Mouse (Mus musculus) MEL (cell line): ENCODE results near the gene Vsig1. TPM values are rescaled to one million over a fixed set of nuclear protein-coding genes. Genes with fewer than 3 reads are reported as not detected.

Experiments used
- DNase-seq: peaks from one replicate; pipeline ENCODE4 v3.0.0; 2011; ENCODE audit warnings: low read depth, low spot score
- H3K27ac ChIP-seq: 2 replicates; pipeline ENCODE4 v1.5.1; 2012; ENCODE audit warnings: low read depth, mild to moderate bottlenecking, control low read depth, low read length, moderate library complexity; ENCODE audit not compliant: control insufficient read depth
- H3K27me3 ChIP-seq, 2 experiments: fragments of 150-350 bp in 1 of 2; sonication (generic) in 1 of 2; 2 replicates each; pipeline ENCODE4 v1.6.1; 2012; ENCODE audit warnings: low read length in 2 of 2, mild to moderate bottlenecking in 2 of 2, improper control_type of control experiment in 1 of 2, moderate library complexity in 1 of 2; ENCODE audit not compliant: insufficient read depth in 2 of 2, control insufficient read depth in 1 of 2
- H3K36me3 ChIP-seq, 2 experiments: 2 replicates each; pipeline ENCODE4 v1.6.1; 2012 to 2014; ENCODE audit warnings: low read length in 2 of 2, improper control_type of control experiment in 1 of 2, inconsistent platforms in 1 of 2, mild to moderate bottlenecking in 1 of 2; ENCODE audit not compliant: insufficient read depth in 2 of 2, control insufficient read depth in 1 of 2
- H3K4me1 ChIP-seq, 2 experiments: fragments of 150-350 bp in 1 of 2; sonication (generic) in 1 of 2; 2 replicates each; pipeline ENCODE4 v1.6.1; 2012; ENCODE audit warnings: low read length in 2 of 2, improper control_type of control experiment in 1 of 2, mild to moderate bottlenecking in 1 of 2; ENCODE audit not compliant: insufficient read depth in 2 of 2, control insufficient read depth in 1 of 2
- H3K4me3 ChIP-seq, 2 experiments: fragments of 150-350 bp in 1 of 2; sonication (generic) in 1 of 2; 2 replicates each; pipeline ENCODE4 v1.5.1; 2012; ENCODE audit warnings: low read depth in 2 of 2, low read length in 2 of 2, mild to moderate bottlenecking in 2 of 2, moderate library complexity in 2 of 2, control low read depth in 1 of 2, improper control_type of control experiment in 1 of 2; ENCODE audit not compliant: control insufficient read depth in 1 of 2, insufficient read depth in 1 of 2
- H3K79me2 ChIP-seq: 2 replicates; pipeline ENCODE4 v1.6.1; 2012; ENCODE audit warnings: mild to moderate bottlenecking, low read length, moderate library complexity; ENCODE audit not compliant: control insufficient read depth, poor library complexity, insufficient read depth
- H3K9ac ChIP-seq: 2 replicates; pipeline ENCODE4 v1.6.1; 2012; ENCODE audit warnings: low read depth, mild to moderate bottlenecking, control low read depth, low read length, moderate library complexity; ENCODE audit not compliant: control insufficient read depth, poor library complexity, severe bottlenecking
- H3K9me3 ChIP-seq: fragments of 150-350 bp; sonication (generic); replicated peaks from 2 replicates; pipeline ENCODE4 v1.6.1; 2012; ENCODE audit warnings: mild to moderate bottlenecking, low read length, improper control_type of control experiment, moderate library complexity; ENCODE audit not compliant: insufficient read depth
- BHLHE40 ChIP-seq: IDR thresholded peaks from 2 replicates; pipeline ENCODE4 v1.6.1; 2012; ENCODE audit warnings: low read depth, mild to moderate bottlenecking, inconsistent platforms, low read length, improper control_type of control experiment, borderline replicate concordance
- CHD1 ChIP-seq: IDR thresholded peaks from 2 replicates; pipeline ENCODE4 v1.6.1; 2012; ENCODE audit warnings: low read depth, mild to moderate bottlenecking, inconsistent platforms, low read length, improper control_type of control experiment
- CTCF ChIP-seq, 3 experiments: IDR thresholded peaks in 2 of 3; conservative IDR thresholded peaks in 1 of 3; 2 replicates each; pipeline ENCODE4 v1.5.1; 2011 to 2012; ENCODE audit warnings: low read length in 3 of 3, low read depth in 2 of 3, mild to moderate bottlenecking in 2 of 3, improper control_type of control experiment in 1 of 3, inconsistent platforms in 1 of 3, mixed read lengths in 1 of 3, moderate library complexity in 1 of 3; ENCODE audit not compliant: control insufficient read depth in 1 of 3, insufficient read depth in 1 of 3, poor library complexity in 1 of 3, severe bottlenecking in 1 of 3
- E2F4 ChIP-seq: IDR thresholded peaks from 2 replicates; pipeline ENCODE4 v1.6.1; 2011; ENCODE audit warnings: low read depth, low read length, improper control_type of control experiment, borderline replicate concordance
- EP300 ChIP-seq, 2 experiments: IDR thresholded peaks; 2 replicates each; pipeline ENCODE4 v1.6.1; 2011; ENCODE audit warnings: improper control_type of control experiment in 2 of 2, low read length in 2 of 2, low read depth in 1 of 2, mild to moderate bottlenecking in 1 of 2
- ETS1 ChIP-seq: IDR thresholded peaks from 2 replicates; pipeline ENCODE4 v1.6.1; 2012; ENCODE audit warnings: low read depth, mild to moderate bottlenecking, inconsistent platforms, low read length, improper control_type of control experiment, moderate library complexity
- GABPA ChIP-seq: IDR thresholded peaks from 2 replicates; pipeline ENCODE4 v1.6.1; 2012; ENCODE audit warnings: low read depth, mild to moderate bottlenecking, inconsistent platforms, low read length, improper control_type of control experiment, moderate library complexity
- GATA1 ChIP-seq: IDR thresholded peaks from 2 replicates; pipeline ENCODE4 v1.6.1; 2011; ENCODE audit warnings: low read depth, low read length, improper control_type of control experiment
- HCFC1 ChIP-seq: IDR thresholded peaks from 2 replicates; pipeline ENCODE4 v1.6.1; 2012; ENCODE audit warnings: low read depth, mild to moderate bottlenecking, inconsistent platforms, low read length, improper control_type of control experiment, moderate library complexity
- MAFK ChIP-seq: IDR thresholded peaks from 2 replicates; pipeline ENCODE4 v1.6.1; 2011; ENCODE audit warnings: low read depth, mild to moderate bottlenecking, low read length, improper control_type of control experiment, borderline replicate concordance
- MAX ChIP-seq: IDR thresholded peaks from 2 replicates; pipeline ENCODE4 v1.6.1; 2011; ENCODE audit warnings: low read length, improper control_type of control experiment
- MAZ ChIP-seq: IDR thresholded peaks from 2 replicates; pipeline ENCODE4 v1.6.1; 2012; ENCODE audit warnings: low read depth, mild to moderate bottlenecking, inconsistent platforms, low read length, improper control_type of control experiment
- MEF2A ChIP-seq: IDR thresholded peaks from 2 replicates; pipeline ENCODE4 v1.6.1; 2014; ENCODE audit warnings: low read depth, mild to moderate bottlenecking, inconsistent platforms, low read length, improper control_type of control experiment; ENCODE audit not compliant: poor library complexity, insufficient replicate concordance, severe bottlenecking; ENCODE audit errors: extremely low read depth
- MYB ChIP-seq: IDR thresholded peaks from 2 replicates; pipeline ENCODE4 v1.6.1; 2011; ENCODE audit warnings: mild to moderate bottlenecking, low read depth, low read length, improper control_type of control experiment
- MYC ChIP-seq: IDR thresholded peaks from 2 replicates; pipeline ENCODE4 v1.6.1; 2011; ENCODE audit warnings: low read depth, mild to moderate bottlenecking, low read length, improper control_type of control experiment, moderate library complexity
- NRF1 ChIP-seq: IDR thresholded peaks from 2 replicates; pipeline ENCODE4 v1.6.1; 2014; ENCODE audit warnings: low read depth, mild to moderate bottlenecking, inconsistent platforms, low read length, improper control_type of control experiment, moderate library complexity; ENCODE audit not compliant: poor library complexity, insufficient read depth, severe bottlenecking
- POLR2AphosphoS2 ChIP-seq: IDR thresholded peaks from 2 replicates; pipeline ENCODE4 v1.6.1; 2011; ENCODE audit warnings: low read length, improper control_type of control experiment
- POLR2AphosphoS5 ChIP-seq: IDR thresholded peaks from 2 replicates; pipeline ENCODE4 v1.6.1; 2012; ENCODE audit warnings: low read depth, borderline replicate concordance, mild to moderate bottlenecking, inconsistent platforms, low read length, moderate library complexity, mixed read lengths
- TAL1 ChIP-seq: IDR thresholded peaks from 2 replicates; pipeline ENCODE4 v1.6.1; 2012; ENCODE audit warnings: mild to moderate bottlenecking, inconsistent platforms, low read length, moderate library complexity, mixed read lengths
- TCF12 ChIP-seq: IDR thresholded peaks from 2 replicates; pipeline ENCODE4 v1.6.1; 2014; ENCODE audit warnings: low read depth, mild to moderate bottlenecking, inconsistent platforms, low read length, improper control_type of control experiment, moderate library complexity
- UBTF ChIP-seq: IDR thresholded peaks from 2 replicates; pipeline ENCODE4 v1.6.1; 2012; ENCODE audit warnings: low read depth, mild to moderate bottlenecking, inconsistent platforms, low read length, improper control_type of control experiment, moderate library complexity, borderline replicate concordance; ENCODE audit not compliant: insufficient read depth
- ZC3H11A ChIP-seq: IDR thresholded peaks from 2 replicates; pipeline ENCODE4 v1.6.1; 2012; ENCODE audit warnings: low read depth, mild to moderate bottlenecking, inconsistent platforms, low read length, improper control_type of control experiment
- ZMIZ1 ChIP-seq: IDR thresholded peaks from 2 replicates; pipeline ENCODE4 v1.6.1; 2012; ENCODE audit warnings: low read depth, mild to moderate bottlenecking, inconsistent platforms, low read length, improper control_type of control experiment, moderate library complexity
- ZNF384 ChIP-seq: IDR thresholded peaks from 2 replicates; pipeline ENCODE4 v1.6.1; 2012; ENCODE audit warnings: low read depth, mild to moderate bottlenecking, inconsistent platforms, low read length, improper control_type of control experiment
- polyA plus RNA-seq, 2 experiments: library from polyadenylated mRNA; stranded (reverse) in 1 of 2; unstranded in 1 of 2; fragments of >175 nt in 1 of 2; fragments of >200 nt in 1 of 2; gene quantifications; 2 replicates each; pipeline versions ENCODE4 v1.2.1 to v1.2.4; 2012; ENCODE audit warnings: low replicate concordance in 2 of 2, low read depth in 1 of 2; ENCODE audit not compliant: insufficient read length in 2 of 2, insufficient read depth in 1 of 2, missing spikeins in 1 of 2
- total RNA-seq: library from RNA; depleted of rRNA; stranded (reverse); fragments of 300-350 nt; gene quantifications from 2 replicates; pipeline ENCODE4 v1.2.3, GENCODE M21; 2012; rRNA removed

The Vsig1 gene
- total RNA-seq (not detected in 2 replicates), polyA plus RNA-seq (not detected)

DNA sequence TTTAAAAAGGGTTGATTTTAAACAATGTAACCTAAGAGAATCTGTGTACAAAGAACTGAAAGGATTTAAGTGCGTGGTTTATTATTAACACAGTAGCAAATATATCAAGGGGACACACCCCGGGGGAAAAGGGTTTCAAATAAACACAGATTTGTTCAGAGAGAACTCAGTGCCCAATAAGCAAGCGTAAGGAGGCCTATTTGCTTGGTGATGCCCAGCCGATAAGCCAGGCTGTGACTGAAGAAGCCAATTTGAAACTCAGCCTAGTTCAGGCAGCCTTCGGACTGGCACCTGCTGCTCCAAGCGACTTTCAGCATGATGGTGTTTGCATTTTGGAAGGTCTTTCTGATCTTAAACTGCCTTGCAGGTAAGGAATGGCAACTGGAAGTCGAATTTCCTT is at the start of gene Vsig1:
Gene Vsig1 (plus strand): TSS at position 249 of the 400 bp plus-strand sequence.
- H3K36me3 ChIP-seq, result no peaks in the 10 kb centered on the region
- TF ChIP-seq GABPA (no peak), MAZ (no peak), MAFK (no peak), NRF1 (no peak), MYC (no peak), TCF12 (no peak), BHLHE40 (no peak), ZNF384 (no peak), MAX (no peak), CTCF (IDR thresholded peaks at IDR 0.05 in 2 of 3, conservative IDR thresholded peaks at IDR 0.05 in 1 of 3; ENCODE audit: control insufficient read depth in 1 of 3, insufficient read depth in 1 of 3, low read depth in 2 of 3, low read length in 3 of 3, poor library complexity in 1 of 3, severe bottlenecking in 1 of 3) (no peak)
- TF ChIP-seq, all 39 proteins: peak for 0
- Histone ChIP-seq H3K4me1 (no peaks in the 10 kb centered on the region), H3K9me3 (no peaks in the 10 kb centered on the region), H3K27ac (no peak within 1 kb of the TSS), H3K79me2 (no peaks in the 10 kb centered on the region), H3K9ac (no peak within 1 kb of the TSS), H3K27me3 (peaks cover 6 to 42% of the 10 kb centered on the region in 2 experiments), H3K4me3 (no peak within 1 kb of the TSS)
- DNase-seq, result no peak

DNA sequence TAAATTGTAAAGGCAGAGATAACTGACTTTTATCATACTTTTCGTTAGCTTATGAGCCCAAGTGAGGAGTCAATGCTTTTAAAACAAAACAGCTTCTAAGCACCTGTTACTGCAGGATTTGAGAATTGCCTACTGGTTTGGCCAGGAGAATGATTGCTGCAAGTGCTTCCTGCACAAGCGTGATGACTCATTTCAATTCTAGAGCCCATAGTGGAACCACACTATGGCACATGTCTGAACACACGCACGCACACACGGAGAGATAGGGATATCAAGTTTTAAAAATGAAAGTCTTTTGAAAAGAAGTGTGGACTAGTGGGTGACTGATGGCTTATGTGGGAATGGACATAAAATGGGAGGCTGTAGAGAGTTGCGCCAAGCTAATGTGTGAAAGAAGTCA is 44.6 kb upstream of the Vsig1 start:
- H3K27me3 ChIP-seq, result no peaks in the 10 kb centered on the region; a peak in 2 of 4 replicates
- H3K79me2 ChIP-seq, result no peaks in the 10 kb centered on the region
- H3K4me3 ChIP-seq, result no peak overlapping the region
- no peaks in the 10 kb centered on the region for H3K9me3 ChIP-seq
- no peak overlapping the region for H3K9ac ChIP-seq
- TF ChIP-seq TCF12 (no peak), CHD1 (no peak), MEF2A (no peak), GATA1 (no peak), POLR2AphosphoS5 (no peak), POLR2AphosphoS2 (no peak), UBTF (no peak), E2F4 (no peak), TAL1 (no peak), ETS1 (no peak), ZC3H11A (no peak), HCFC1 (no peak), EP300 (IDR thresholded peaks at IDR 0.05; ENCODE audit: low read depth in 1 of 2, low read length in 2 of 2) (no peak), MYB (no peak), ZNF384 (no peak), MYC (no peak), MAFK (no peak), ZMIZ1 (no peak)
- no peaks in the 10 kb centered on the region for H3K4me1 ChIP-seq
- DNase-seq, result no peak
- no peaks in the 10 kb centered on the region for H3K36me3 ChIP-seq
- no peak overlapping the region for H3K27ac ChIP-seq
